17 mouse cellular contexts compared by ENCODE assay signal in genomic region chr3:68630261-68630660, GRCm38 (mm10).
"Had no signal": no experiment of that assay in that cellular context is flagged by ENCODE, and none has a peak within 500 bp of the region (broad histone marks: within the 10 kb centered on the region; RNA-seq: fewer than 3 reads in every experiment).

No protein-coding gene starts in this region.

- H3K4me1 ChIP-seq: liver, embryonic 15.5 days; lung, embryonic 15.5 days; midbrain, embryonic 12.5 days; neural tube, embryonic 12.5 days; stomach, embryonic 15.5 days had no signal

- H3K36me3 ChIP-seq: liver, embryonic 15.5 days; stomach, embryonic 15.5 days had no signal

- H3K9me3 ChIP-seq: liver, embryonic 15.5 days; lung, embryonic 15.5 days; megakaryocyte, embryonic 14.5 days; midbrain, embryonic 12.5 days; neural tube, embryonic 12.5 days; stomach, embryonic 15.5 days had no signal

- H3K27ac ChIP-seq: liver, embryonic 15.5 days; lung, embryonic 15.5 days; macrophage; midbrain, embryonic 12.5 days; neural tube, embryonic 12.5 days; stomach, embryonic 15.5 days; stomach, postnatal 0 days had no signal

- ATAC-seq: liver, postnatal 0 days; lung, postnatal 0 days had no signal

- H3K4me3 ChIP-seq: liver, embryonic 15.5 days; lung, embryonic 15.5 days; megakaryocyte, embryonic 14.5 days; midbrain, embryonic 12.5 days; neural tube, embryonic 12.5 days; stomach, embryonic 15.5 days had no signal

- H3K9ac ChIP-seq: liver, embryonic 15.5 days; liver, postnatal 0 days; lung, embryonic 15.5 days; midbrain, embryonic 12.5 days; neural tube, embryonic 12.5 days; stomach, embryonic 15.5 days had no signal

- DNase-seq: liver, postnatal 0 days; lung, adult 2 months; lung, postnatal 14 days; lung, postnatal 36 days; right cerebral cortex, postnatal 14 days; thymus, adult 2 months; thymus, postnatal 25 days; thymus, postnatal 4 days had no signal

- H3K27me3 ChIP-seq: liver, embryonic 15.5 days; lung, embryonic 15.5 days; midbrain, embryonic 12.5 days; neural tube, embryonic 12.5 days; stomach, embryonic 15.5 days had no signal

- H3K4me2 ChIP-seq: liver, embryonic 15.5 days; lung, embryonic 15.5 days; midbrain, embryonic 12.5 days; neural tube, embryonic 12.5 days; stomach, embryonic 15.5 days had no signal
